Mouse (Mus musculus) gastrocnemius, adult 8-10 months (tissue): Measurements from ENCODE around the gene Srgap1. TPM values are rescaled to one million over a fixed set of nuclear protein-coding genes. Genes with fewer than 3 reads are reported as not detected.
A peak's percentile ranks its signal among the peaks of the same experiment; 100 is the strongest.
"Not testable (repeated sequence)": the region's sequence is repeated elsewhere in the genome, so short reads cannot be mapped to it uniquely, and the experiment has no call there.

Experiments used
- DNase-seq, 2 experiments: peaks; one replicate each; pipeline ENCODE4 v3.0.0; 2022; ENCODE audit warnings: low spot score in 2 of 2
- total RNA-seq, 4 experiments: library from RNA; stranded (reverse); gene quantifications; 2 replicates each; pipeline ENCODE4 v1.2.4; 2022

Srgap1 gene
- total RNA-seq, 4 experiments from 2014 or later = 0.22 to 0.73 (median 0.45) TPM

- DNase-seq = not testable (repeated sequence)
Measured at GRCm38 (mm10) chr10:121767295-121767694, 279.8 kb downstream of the Srgap1 start.

GRCm38 (mm10) chr10:121765174-121766057 lies 281.7 kb downstream of the Srgap1 start:
- DNase-seq = no peak

- no peak for DNase-seq
Measured at GRCm38 (mm10) chr10:121764469-121765173, 282.5 kb downstream of the Srgap1 start.

- DNase-seq = no peak
Measured at GRCm38 (mm10) chr10:121763191-121763590, 283.9 kb downstream of the Srgap1 start.

- no peak for DNase-seq
Measured at GRCm38 (mm10) chr10:121762141-121762540, 285.0 kb downstream of the Srgap1 start.

- DNase-seq = no peak
Measured at GRCm38 (mm10) chr10:121759095-121759494, 288.0 kb downstream of the Srgap1 start.

- DNase-seq = no peak
Measured at GRCm38 (mm10) chr10:121756677-121757076, 290.4 kb downstream of the Srgap1 start.

GRCm38 (mm10) chr10:121755822-121756221 lies 291.3 kb downstream of the Srgap1 start:
- DNase-seq = no peak

GRCm38 (mm10) chr10:121754237-121754636 lies 292.9 kb downstream of the Srgap1 start:
- DNase-seq = no peak

- DNase-seq = no peak
Measured at GRCm38 (mm10) chr10:121750175-121750574, 296.9 kb downstream of the Srgap1 start.

GRCm38 (mm10) chr10:121742336-121742735 lies 304.8 kb downstream of the Srgap1 start:
- no peak for DNase-seq

GRCm38 (mm10) chr10:121739548-121740505 lies 307.3 kb downstream of the Srgap1 start, which contains the start of gene BC048403:
TSS of gene BC048403 (plus strand) at chr10:121739937.
- DNase-seq = peak; percentile 73 to 75

GRCm38 (mm10) chr10:121737256-121737655 lies 309.9 kb downstream of the Srgap1 start:
- no peak for DNase-seq

GRCm38 (mm10) chr10:121732542-121732941 lies 314.6 kb downstream of the Srgap1 start:
- DNase-seq = no peak

- no peak for DNase-seq
Measured at GRCm38 (mm10) chr10:121731048-121731725, 315.9 kb downstream of the Srgap1 start.

Other genes with a start within 250 kb of the Srgap1 start
- gene Rxylt1, start 50.1 kb upstream of the Srgap1 start, total RNA-seq = 10 to 100 TPM; 42.6 to 48.0 (median 47.3) TPM